Mouse (Mus musculus) gastrocnemius, adult 2 months (tissue): ENCODE measurements around the gene Cd33. TPM values are rescaled to one million over a fixed set of nuclear protein-coding genes. Genes with fewer than 3 reads are reported as not detected.

ENCODE experiments used
- DNase-seq: peaks from one replicate; pipeline ENCODE4 v3.0.0; 2022
- H3K27ac ChIP-seq: fragments of 200-600 bp; 2 replicates; pipeline ENCODE4 v1.8.1; 2022; ENCODE audit warnings: mild to moderate bottlenecking
- H3K4me3 ChIP-seq: fragments of 200-600 bp; 2 replicates; pipeline ENCODE4 v1.8.1; 2022; ENCODE audit warnings: mild to moderate bottlenecking, moderate library complexity
- CTCF ChIP-seq: fragments of 200-600 bp; IDR thresholded peaks from 2 replicates; pipeline ENCODE4 v1.8.1; 2022; ENCODE audit warnings: antibody characterized with exemption, mild to moderate bottlenecking, moderate library complexity
- intact Hi-C: fragments of 180-260 bp; cut with DNase I; formaldehyde crosslinking; loops from one replicate; pipeline ENCODE4 v1.15.1; 2025
- total RNA-seq, 2 experiments: library from RNA; stranded (reverse); gene quantifications; 2 replicates each; pipeline ENCODE4 v1.2.3; 2021

Cd33 gene
- total RNA-seq, 2 experiments from 2014 or later, result 1.4 TPM

- H3K27ac ChIP-seq, result no peak overlapping the region
- intact Hi-C loops, result no loop called here
- DNase-seq, result no peak
- peak; percentile 51 for TF ChIP-seq CTCF
- no peak overlapping the region for H3K4me3 ChIP-seq
Measured at GRCm38 (mm10) chr7:43495343-43496021, 48.7 kb downstream of the Cd33 start.

GRCm38 (mm10) chr7:43490861-43491260 lies 53.4 kb downstream of the Cd33 start:
- Histone ChIP-seq H3K27ac (no peak overlapping the region), H3K4me3 (no peak overlapping the region)
- no peak for TF ChIP-seq CTCF
- intact Hi-C loops, result no loop called here
- no peak for DNase-seq

GRCm38 (mm10) chr7:43490182-43490584 lies 54.0 kb downstream of the Cd33 start:
- intact Hi-C loops, result no loop called here

GRCm38 (mm10) chr7:43489631-43490125 lies 54.5 kb downstream of the Cd33 start, which contains the start of gene Iglon5:
Iglon5 (minus strand) TSS chr7:43490075.
- intact Hi-C loops, result no loop called here
- Histone ChIP-seq H3K27ac (no peak within 1 kb of the TSS), H3K4me3 (peak within 1 kb of the TSS; percentile 62)
- no peak for TF ChIP-seq CTCF
- no peak for DNase-seq

More at GRCm38 (mm10) chr7:43490182-43490584, 54.0 kb downstream of the Cd33 start:
- peak overlapping the region; percentile 62 for H3K4me3 ChIP-seq
- no peak overlapping the region for H3K27ac ChIP-seq
- peak; percentile 53 for DNase-seq
- TF ChIP-seq CTCF, result no peak

GRCm38 (mm10) chr7:43488646-43489045 lies 55.6 kb downstream of the Cd33 start:
- no peak for TF ChIP-seq CTCF
- intact Hi-C loops, result no loop called here
- no peak for DNase-seq
- Histone ChIP-seq H3K27ac (no peak overlapping the region), H3K4me3 (no peak overlapping the region)

GRCm38 (mm10) chr7:43483236-43483635 lies 61.0 kb downstream of the Cd33 start:
- no peak overlapping the region for H3K27ac ChIP-seq
- DNase-seq, result no peak
- H3K4me3 ChIP-seq, result no peak overlapping the region
- TF ChIP-seq CTCF, result no peak
- intact Hi-C loops, result no loop called here

GRCm38 (mm10) chr7:43482090-43482716 lies 62.0 kb downstream of the Cd33 start:
- intact Hi-C loops, result no loop called here
- no peak for TF ChIP-seq CTCF
- Histone ChIP-seq H3K4me3 (no peak overlapping the region), H3K27ac (no peak overlapping the region)
- DNase-seq, result no peak

- no peak for DNase-seq
- intact Hi-C loops, result no loop called here
- Histone ChIP-seq H3K4me3 (no peak overlapping the region), H3K27ac (no peak overlapping the region)
- TF ChIP-seq CTCF, result no peak
Measured at GRCm38 (mm10) chr7:43481191-43481590, 63.0 kb downstream of the Cd33 start.

GRCm38 (mm10) chr7:43476376-43476775 lies 67.9 kb downstream of the Cd33 start:
- no peak overlapping the region for H3K27ac ChIP-seq
- intact Hi-C loops, result no loop called here
- no peak for DNase-seq
- H3K4me3 ChIP-seq, result no peak overlapping the region
- TF ChIP-seq CTCF, result no peak

- no peak; the same call in 1 of the 2 replicates for TF ChIP-seq CTCF
- DNase-seq, result no peak
- intact Hi-C loops, result no loop called here
- H3K4me3 ChIP-seq, result no peak overlapping the region
- no peak overlapping the region for H3K27ac ChIP-seq
Measured at GRCm38 (mm10) chr7:43475706-43476105, 68.5 kb downstream of the Cd33 start.

Other genes starting within 250 kb of the Cd33 start
- gene Zfp715, start 231.1 kb downstream of the Cd33 start, total RNA-seq, result 1 to 10 TPM; 6.6 to 8.3 TPM
- not detected for gene Siglecf, start 193.1 kb downstream of the Cd33 start, total RNA-seq
- not detected for gene Siglecg, start 136.2 kb downstream of the Cd33 start, total RNA-seq
- gene Lim2, start 116.8 kb downstream of the Cd33 start, total RNA-seq, result not detected
- gene Nkg7, start 107.4 kb downstream of the Cd33 start, total RNA-seq, result not detected
- not detected for gene Cldnd2, start 103.6 kb downstream of the Cd33 start, total RNA-seq
- 100 to 1,000 TPM; 221 to 447 TPM for gene Etfb, start 100.3 kb downstream of the Cd33 start, total RNA-seq
- 1 to 10 TPM in 1 of 2 experiments, under 1 TPM in 1; 0.45 to 1.2 TPM for gene Gm45233, start 100.3 kb downstream of the Cd33 start, total RNA-seq
- 1 to 10 TPM; 1.7 to 2.3 TPM for gene Vsig10l, start 81.3 kb downstream of the Cd33 start, total RNA-seq
- gene Iglon5, start 54.4 kb downstream of the Cd33 start, total RNA-seq, result under 1 TPM; 0.20 to 0.28 TPM
- gene 4931406B18Rik, start 38.5 kb downstream of the Cd33 start, total RNA-seq, result not detected
- gene Zfp658, start 17.8 kb upstream of the Cd33 start, total RNA-seq, result under 1 TPM; 0.36 to 0.43 TPM
- gene Zfp719, start 35.2 kb upstream of the Cd33 start, total RNA-seq, result 1 to 10 TPM; 3.1 to 4.9 TPM
- gene Zfp819, start 62.7 kb upstream of the Cd33 start, total RNA-seq, result not detected
- not detected for gene Ceacam18, start 90.3 kb upstream of the Cd33 start, total RNA-seq
- gene Siglece, start 115.7 kb upstream of the Cd33 start, total RNA-seq, result 1 to 10 TPM in 1 of 2 experiments, under 1 TPM in 1; 0.26 to 1.0 TPM
- 1 to 10 TPM; 1.8 to 2.9 TPM for gene Ctu1, start 127.6 kb upstream of the Cd33 start, total RNA-seq
- not detected for gene Klk14, start 146.0 kb upstream of the Cd33 start, total RNA-seq
- under 1 TPM in 1 of 2 experiments, not detected in 1; 0.22 TPM for gene Klk13, start 168.1 kb upstream of the Cd33 start, total RNA-seq
- gene Klk12, start 224.5 kb upstream of the Cd33 start, total RNA-seq, result not detected
- gene Klk11, start 230.2 kb upstream of the Cd33 start, total RNA-seq, result under 1 TPM in 1 of 2 experiments, not detected in 1; 0.41 TPM
- 1 to 10 TPM in 1 of 2 experiments, under 1 TPM in 1; 0.69 to 1.4 TPM for gene Klk10, start 236.6 kb upstream of the Cd33 start, total RNA-seq
- not detected for gene Klk9, start 247.5 kb upstream of the Cd33 start, total RNA-seq